Mouse (Mus musculus): ENCODE data around the gene Fbxw4.
A peak's percentile ranks its signal among the peaks of the same experiment; 100 is the strongest.

Fbxw4 gene

DNA sequence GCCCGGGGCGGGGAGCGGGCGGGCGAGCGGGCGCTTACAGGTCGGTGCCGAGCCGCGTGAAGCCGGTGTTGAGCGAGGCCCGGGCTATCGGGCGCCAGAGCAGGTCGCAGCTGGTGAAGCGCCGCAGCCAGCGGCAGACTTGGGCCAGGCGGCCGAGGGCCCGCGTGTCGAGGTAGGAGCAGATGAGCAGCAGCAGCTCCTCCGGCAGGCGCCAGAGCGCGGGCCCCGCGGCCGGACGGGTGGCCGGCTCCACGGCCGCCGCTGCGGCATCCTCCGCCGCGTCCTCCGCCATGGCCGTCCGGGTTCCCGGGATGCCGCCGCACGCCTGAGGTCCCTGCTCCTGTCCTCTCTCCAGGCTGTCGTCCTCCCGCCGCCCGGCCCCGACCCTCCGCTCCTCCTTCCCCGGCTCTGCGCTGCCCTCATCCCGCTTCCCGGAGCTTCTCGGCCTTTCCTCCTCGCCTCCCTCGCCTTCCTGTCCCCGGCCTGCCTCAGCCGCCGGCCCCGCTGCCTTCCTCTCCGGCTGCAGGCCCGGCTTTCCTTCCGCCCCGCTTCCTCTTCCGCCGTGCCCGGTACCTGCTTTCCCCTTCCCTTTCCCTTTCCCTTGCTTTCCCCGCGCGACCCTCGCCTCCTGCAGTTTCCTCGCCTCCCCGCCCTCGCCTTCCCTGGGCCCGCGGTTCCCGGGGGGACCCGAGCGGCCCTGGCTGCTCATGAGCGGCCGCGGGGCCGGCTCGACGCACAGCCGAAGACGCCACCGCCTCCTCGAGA, at the start of gene Fbxw4:
TSS of gene Fbxw4 (minus strand) at position 575 of the 765 bp plus-strand sequence.
- DNase-seq: peak; percentile 78 to 81

DNA sequence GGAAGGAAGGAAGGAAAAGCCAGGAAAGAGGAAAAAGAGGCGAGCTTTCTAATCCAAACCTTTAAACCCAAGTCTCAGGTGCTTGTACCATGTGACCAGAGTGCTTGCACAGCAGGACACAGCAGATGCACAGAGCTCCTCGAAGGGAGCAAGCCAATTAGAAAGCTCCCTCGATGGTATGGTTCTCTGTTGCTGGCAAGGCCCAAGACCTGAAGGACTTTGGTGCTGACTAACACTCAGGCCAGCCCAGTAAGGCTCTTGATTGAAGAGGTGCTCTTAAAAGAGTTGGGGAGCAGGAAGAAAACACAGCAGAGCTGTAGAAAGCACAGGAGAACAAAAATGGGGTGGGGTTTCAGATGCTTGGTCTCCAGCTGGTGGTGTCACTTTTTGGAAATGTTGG, 48.6 kb upstream of the Fbxw4 start:
- DNase-seq: no peak

DNA sequence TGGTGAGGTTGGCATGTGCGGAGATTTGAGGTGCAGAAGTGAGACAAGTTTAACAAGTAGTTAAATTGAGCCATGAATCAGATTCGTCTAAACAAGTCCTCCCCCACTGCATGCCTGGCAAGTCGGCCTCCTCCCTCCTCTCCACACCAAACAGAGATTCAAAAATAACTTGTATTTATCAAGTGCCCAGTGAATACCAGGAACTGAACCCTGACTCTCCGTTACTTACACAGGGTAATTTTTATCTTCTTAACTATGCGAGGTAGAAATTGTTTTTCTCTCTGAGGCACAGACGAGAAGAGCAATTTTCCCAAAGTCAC, 36.1 kb upstream of the Fbxw4 start:
- DNase-seq: no peak

DNA sequence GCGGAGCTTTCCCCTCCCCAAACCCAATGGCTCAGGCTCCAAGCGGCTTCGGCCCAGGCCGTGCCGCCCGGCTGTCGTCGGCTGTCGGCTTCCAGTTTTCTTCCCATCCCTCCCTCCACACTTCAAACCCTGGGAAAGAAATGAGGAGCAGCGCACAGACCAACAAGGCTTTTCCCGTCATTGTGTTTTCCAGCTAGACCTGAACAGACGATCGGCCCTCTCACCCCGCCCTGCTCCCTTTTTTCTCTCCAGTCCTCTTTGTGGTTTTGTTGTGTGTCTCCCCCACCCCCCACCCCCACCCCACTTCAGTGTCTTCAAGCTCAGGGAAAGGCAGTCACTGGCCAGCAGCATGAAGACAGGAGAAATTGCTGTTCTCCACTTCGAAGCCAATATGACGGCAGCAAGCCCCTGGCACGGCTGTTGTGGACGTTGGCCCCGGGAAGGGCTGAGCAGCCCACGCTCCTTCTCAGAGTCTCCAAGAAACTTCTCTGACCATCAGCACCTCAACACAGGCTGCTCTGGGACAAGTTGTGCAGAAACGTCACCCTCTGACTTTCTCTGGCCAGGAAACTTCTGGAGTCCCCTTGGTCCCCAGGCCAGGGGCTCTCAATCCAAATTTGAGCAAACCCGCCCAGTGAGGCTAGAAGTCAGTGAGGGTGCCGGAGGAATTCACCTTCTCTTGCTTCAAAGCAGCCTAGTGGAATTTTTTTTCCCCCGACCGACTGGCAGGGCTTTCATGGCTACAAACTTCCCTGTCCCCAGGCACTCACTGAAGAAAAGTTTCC, 35.6 kb upstream of the Fbxw4 start:
- no peak for DNase-seq

DNA sequence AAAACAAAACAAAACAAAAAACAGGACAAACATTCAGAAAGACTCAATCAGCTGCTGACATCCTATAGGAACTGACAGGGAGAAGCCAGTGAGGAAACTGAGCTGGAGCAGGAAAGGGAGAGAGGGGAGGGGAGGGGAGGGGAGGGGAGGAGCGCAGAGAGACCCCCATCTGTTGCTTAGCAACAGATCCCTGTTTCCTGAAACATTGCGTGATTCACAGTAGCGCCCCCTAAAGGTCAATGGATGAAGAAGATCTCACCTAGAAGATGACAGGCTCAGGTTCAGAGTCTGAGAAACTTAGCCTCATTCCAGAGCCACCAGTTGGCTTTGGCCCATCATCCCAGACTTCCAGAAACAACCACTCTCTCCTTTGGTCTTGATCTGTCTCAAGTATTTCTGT, 33.9 kb upstream of the Fbxw4 start:
- peak in 1 of 2 experiments; percentile 5 for DNase-seq

DNA sequence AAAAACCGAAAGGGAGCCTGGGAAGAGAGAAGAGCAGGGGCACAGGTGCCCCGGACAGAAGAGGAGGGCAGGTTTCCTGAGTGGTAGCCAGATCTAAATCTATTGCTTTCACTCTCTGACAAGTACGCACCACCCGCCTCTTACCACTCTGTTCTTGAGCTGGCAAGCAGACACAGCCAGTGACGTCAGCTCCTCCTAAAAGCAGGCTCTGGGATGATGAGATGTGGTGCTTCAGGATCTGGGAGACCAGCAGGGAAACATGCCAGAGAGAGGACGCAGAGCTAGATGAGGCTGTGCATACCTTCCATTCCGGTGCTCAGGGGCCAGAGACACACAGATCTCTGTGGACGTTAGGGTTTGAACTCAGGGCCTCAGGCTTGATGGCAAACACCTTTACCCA, 32.1 kb upstream of the Fbxw4 start:
- DNase-seq: no peak

DNA sequence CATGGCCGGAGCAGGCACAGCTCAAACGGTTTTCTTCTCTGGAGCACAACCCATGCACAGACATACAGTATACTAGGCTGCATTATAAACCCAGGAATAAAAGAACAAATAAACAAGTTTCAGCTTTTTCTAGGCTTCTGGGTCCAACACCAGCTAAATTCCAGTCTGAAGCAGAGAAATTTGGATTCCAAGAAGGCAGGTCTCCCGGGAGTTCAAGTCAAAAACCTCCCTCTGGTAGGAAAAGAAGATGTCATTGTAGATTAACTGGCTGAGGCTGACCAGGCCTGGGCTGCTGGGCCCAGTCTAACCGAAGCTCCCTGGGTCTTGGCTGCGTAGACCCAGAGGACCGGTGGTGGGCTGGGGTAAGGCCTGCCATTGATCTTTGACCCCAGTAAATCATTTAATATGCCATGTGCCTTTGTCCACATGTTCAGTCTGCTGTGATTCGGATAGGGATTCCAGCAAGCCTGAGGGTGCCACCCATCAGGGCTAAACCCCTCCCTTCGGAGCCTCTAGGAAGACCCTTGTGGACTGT, 31.0 kb upstream of the Fbxw4 start:
- DNase-seq: no peak

DNA sequence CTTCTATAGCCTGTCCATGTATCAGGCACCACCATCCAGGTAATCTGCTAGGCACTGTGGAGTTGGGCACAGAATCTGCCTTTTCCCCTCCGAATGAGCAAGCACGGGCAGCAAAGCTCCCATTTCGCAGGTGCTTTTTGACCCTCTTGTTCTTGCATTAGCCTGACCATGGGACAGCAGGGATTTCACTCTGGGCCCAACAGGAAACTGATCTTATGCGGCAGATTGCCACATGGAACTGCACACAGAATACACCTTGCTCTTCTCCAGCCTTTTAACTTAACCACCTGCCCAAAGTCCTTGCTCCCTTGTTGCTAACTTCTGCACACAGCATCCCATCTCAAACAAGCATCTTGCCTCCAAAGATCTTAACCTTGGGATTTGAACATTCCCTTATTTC, 26.9 kb upstream of the Fbxw4 start:
- DNase-seq: no peak

GRCm38 (mm10) chr19:45683676-45684075, 23.6 kb upstream of the Fbxw4 start:
- no peak for DNase-seq

DNA sequence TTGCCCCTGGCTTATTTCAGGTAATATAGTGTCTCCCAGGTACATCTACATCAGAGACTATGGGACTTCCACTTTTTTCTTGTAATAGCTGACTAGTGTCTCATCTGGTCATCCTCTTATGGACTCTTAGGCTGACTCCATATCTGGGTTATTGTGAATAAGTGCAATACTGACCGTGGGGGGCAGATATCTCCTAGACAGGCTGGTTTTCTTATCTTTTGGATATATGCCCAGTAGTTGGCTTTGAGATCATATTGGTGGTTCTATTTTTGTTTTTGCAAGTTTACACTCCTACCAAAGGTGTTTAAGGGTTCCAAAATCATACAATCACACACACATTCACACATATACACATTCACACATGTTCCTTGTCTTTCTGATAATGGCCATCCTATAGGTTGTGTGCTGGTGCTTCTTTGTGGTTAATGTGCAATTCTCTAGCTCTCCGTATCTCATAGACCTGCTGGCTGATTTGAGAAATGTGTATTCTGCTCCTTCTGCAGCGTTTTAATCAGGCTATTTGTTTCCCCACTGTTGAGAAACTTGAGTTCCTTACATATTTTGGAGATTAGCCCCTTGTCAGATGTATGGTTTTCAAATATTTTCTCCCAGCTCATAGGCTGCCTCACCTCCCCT, 20.5 kb upstream of the Fbxw4 start:
- no peak for DNase-seq

GRCm38 (mm10) chr19:45676723-45677269, 16.7 kb upstream of the Fbxw4 start:
- no peak for DNase-seq

GRCm38 (mm10) chr19:45675720-45676581, 15.8 kb upstream of the Fbxw4 start:
- peak; percentile 29 to 34 for DNase-seq

- DNase-seq: no peak
These were observed 15.1 kb upstream of the Fbxw4 start for GRCm38 (mm10) chr19:45675196-45675595.

- DNase-seq: no peak
These were observed 12.9 kb upstream of the Fbxw4 start for GRCm38 (mm10) chr19:45672971-45673370.

- DNase-seq: no peak
These were observed 8.9 kb upstream of the Fbxw4 start for GRCm38 (mm10) chr19:45668986-45669385.

DNA sequence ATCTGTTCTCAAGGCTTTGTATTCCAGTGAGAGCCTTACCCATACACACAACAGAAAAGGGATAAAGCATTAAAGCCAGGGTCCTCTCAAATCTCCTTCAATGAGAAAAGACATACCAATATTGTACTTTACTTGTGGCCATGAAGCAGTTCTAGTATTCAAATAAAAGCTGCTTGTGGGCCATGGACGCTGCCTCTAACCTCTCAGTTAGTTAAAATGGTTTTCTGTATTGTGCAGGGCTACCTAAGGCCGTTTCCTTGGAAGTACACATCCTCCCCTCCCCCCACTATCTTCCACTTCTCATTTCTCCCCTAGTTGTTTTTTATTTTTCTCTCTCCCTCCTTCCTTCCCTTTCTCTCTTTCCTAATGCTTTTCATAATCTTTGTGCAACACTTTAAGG, 3.7 kb upstream of the Fbxw4 start:
- DNase-seq: no peak

DNA sequence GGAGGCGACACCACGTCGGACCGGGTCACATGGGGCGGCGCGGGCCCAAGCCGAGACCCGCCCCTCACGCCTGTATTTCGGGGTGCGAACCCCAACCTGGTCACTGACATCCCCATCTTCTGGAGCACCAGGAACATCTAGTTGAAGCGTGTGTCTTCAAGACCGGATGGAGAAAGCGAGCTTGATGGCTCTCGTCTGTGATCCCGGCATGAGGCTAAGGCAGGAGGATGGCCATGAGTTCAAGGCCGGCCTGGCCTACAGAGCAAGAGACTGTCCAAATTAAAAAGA, 335 bp upstream of the Fbxw4 start:
- no peak for DNase-seq

DNA sequence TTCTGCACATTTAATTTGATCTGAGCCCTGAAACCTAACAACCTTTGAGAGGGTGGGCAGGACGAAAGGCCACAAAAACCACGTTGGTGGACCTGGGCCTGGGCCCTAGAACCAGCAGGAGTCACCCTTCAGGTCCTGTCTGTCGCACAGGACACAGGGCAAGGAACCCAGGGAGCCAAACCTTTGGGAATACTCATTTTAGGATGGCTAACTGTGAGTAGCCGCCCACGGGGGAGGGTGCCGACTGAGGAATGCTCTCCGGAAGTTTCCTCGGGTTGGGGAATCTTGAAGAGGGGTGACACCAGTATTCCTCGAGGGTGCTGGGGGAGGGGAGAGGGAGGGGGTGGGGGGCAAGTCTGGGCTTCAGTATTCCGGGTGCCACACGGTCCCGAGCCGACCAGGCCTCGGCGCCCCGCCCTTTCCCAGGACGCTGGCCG, 793 bp downstream of the Fbxw4 start:
- no peak for DNase-seq

DNA sequence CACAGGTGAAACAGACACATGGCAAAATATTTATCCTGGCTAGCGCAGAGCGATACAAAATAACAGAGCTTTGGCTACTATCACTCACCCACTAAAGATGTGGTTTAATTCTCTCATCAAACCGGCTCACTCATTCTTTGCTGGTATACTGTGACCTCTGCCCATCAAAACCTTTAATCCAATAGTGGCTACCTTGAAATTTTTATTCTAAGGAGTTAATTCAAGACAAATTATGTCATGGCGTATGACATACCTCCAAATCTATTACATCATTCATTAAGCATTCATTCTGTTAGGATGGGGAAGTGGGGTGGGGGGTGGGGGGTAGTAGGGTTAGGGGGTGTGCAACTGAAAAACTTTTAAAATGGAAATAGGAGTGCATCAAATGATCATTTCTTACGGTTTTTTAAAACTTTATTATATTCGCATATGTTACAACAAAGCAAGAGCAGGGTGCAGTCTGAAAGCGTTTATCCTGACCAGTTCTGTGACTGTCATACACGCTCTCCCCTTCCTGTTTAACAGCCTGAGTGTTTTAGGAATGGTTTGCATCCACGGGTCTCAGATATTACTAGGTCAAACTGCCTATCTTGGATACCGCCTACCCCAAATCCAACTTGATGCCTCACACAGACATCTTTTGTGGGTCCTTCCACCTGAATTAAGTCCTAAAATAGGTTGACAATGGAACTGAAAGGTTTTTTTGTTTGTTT, 1.4 kb downstream of the Fbxw4 start:
- DNase-seq: no peak

- DNase-seq: no peak
These were observed 2.3 kb downstream of the Fbxw4 start for GRCm38 (mm10) chr19:45657828-45658227.

DNA sequence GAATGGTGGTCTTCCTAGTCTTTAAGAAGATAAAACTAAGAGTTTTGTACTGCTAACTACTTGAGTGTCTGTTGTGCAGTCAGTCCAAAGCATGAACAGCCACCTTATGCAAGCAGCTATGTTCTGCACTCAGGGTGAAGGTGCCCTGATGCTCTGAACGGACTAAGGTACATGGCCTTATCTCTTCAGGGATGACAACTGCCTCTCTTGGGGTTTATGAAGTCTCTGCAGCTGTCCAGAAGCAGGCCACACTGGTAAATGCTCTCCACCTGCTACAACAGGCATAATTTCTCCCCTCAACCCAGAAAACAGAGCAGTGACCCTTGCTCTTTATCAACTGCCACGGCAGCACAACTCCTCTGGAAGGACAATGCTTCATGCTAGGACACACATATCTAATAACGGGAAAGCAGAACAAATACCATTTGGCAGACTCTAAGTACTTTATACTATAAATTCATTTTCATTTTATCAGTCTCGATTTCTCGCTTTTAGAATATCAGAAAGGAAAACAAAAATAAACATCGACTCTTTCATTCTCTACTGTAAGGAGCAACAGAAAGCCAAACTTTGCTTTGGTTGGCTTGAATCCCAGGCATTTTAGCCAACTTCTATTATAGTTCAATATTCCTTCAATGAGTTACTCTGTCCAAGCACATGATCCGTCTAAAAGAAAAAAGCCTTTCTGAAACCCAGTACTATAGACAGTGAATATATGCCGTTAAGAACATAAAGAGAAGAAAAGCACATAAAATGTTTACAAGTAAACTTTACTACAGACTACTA, 3.1 kb downstream of the Fbxw4 start:
- DNase-seq: no peak
